Mouse (Mus musculus) midbrain, embryonic 11.5 days (tissue): ENCODE results near the gene Tdrkh. TPM values are rescaled to one million over a fixed set of nuclear protein-coding genes. Genes with fewer than 3 reads are reported as not detected.

Experiments
- ATAC-seq: fragments of 200-750 bp; cut with Nextera tagmentation; 2 replicates; pipeline ENCODE4 v1.8.0; 2017; ENCODE audit warnings: moderate TSS enrichment, moderate library complexity; ENCODE audit not compliant: low FRiP score
- DNase-seq: peaks from one replicate; pipeline ENCODE4 v3.0.0; 2015; ENCODE audit warnings: low spot score; ENCODE audit errors: missing footprints
- H3K27ac ChIP-seq: fragments of 300-500 bp; sonication (generic); 2 replicates; pipeline ENCODE4 v1.5.1; 2014; ENCODE audit warnings: low read depth, low read length
- H3K27me3 ChIP-seq: fragments of 300-500 bp; sonication (generic); 2 replicates; pipeline ENCODE4 v1.6.1; 2014; ENCODE audit warnings: mild to moderate bottlenecking, low read length, moderate library complexity, mixed read lengths; ENCODE audit not compliant: control insufficient read depth, insufficient read depth
- H3K36me3 ChIP-seq: fragments of 300-500 bp; sonication (generic); 2 replicates; pipeline ENCODE4 v1.6.1; 2014; ENCODE audit warnings: mild to moderate bottlenecking, low read length, moderate library complexity, mixed read lengths; ENCODE audit not compliant: control insufficient read depth, insufficient read depth
- H3K4me1 ChIP-seq: fragments of 300-500 bp; sonication (generic); 2 replicates; pipeline ENCODE4 v1.6.1; 2014; ENCODE audit warnings: low read length; ENCODE audit not compliant: control insufficient read depth, insufficient read depth
- H3K4me2 ChIP-seq: fragments of 300-500 bp; sonication (generic); 2 replicates; pipeline ENCODE4 v1.6.1; 2014; ENCODE audit warnings: mild to moderate bottlenecking, moderate library complexity
- H3K4me3 ChIP-seq: fragments of 300-500 bp; sonication (generic); 2 replicates; pipeline ENCODE4 v1.5.1; 2014; ENCODE audit warnings: low read depth, low read length
- H3K9ac ChIP-seq: fragments of 300-500 bp; sonication (generic); 2 replicates; pipeline ENCODE4 v1.6.1; 2014; ENCODE audit warnings: low read length
- H3K9me3 ChIP-seq: fragments of 300-500 bp; sonication (generic); 2 replicates; pipeline ENCODE4 v1.6.1; 2016; ENCODE audit warnings: low read length; ENCODE audit not compliant: control insufficient read depth
- WGBS: fragments of 180-500 bp; shearing (Covaris S2); extraction: QIAGEN DNeasy Blood & Tissue Kit; methylation state at CpG from one replicate; pipeline ENCODE4 v1.1.7; 2014; 5-methylcytosine and 5-hydroxymethylcytosine counted together
- polyA plus RNA-seq: library from polyadenylated mRNA; unstranded; fragments of >200 nt; fragmentation: Nextera tagmentation; extraction: Ambion mirVana; gene quantifications from 2 replicates; pipeline ENCODE4 v1.2.1, GENCODE M21; 2014

Tdrkh gene
- polyA plus RNA-seq, 1 experiment from 2014 or later, result 55.3 TPM

DNA sequence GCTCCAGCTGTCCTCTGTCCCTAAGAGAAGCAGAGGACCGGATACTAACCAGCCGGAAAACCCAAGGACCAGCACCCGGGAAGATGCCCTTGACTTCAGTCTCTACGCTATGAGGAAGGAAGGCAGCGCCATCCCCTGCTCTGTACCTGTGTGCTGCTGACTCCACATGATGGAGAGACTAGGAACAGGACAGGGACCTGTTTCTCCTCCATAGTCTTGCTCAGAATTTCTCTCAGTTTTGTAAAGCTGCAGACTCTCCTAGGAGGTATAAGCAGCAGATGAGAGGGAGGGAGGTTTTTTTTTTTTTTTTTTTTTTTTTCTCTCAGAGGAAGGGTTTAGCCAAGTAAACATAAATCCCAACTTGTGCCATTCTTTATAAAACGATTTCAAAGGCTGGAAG lies 14.9 kb upstream of the Tdrkh start, which contains the start of gene Lingo4:
Lingo4 (plus strand) TSS at position 301 of the 400 bp plus-strand sequence.
- ATAC-seq (no peak), DNase-seq (no peak)
- H3K9me3 ChIP-seq, result no peaks in the 10 kb centered on the region
- H3K36me3 ChIP-seq, result no peaks in the 10 kb centered on the region
- no peaks in the 10 kb centered on the region; the same call in 1 of the 2 replicates for H3K27me3 ChIP-seq
- H3K4me1 ChIP-seq, result peaks cover 8% of the 10 kb centered on the region
- no peak within 1 kb of the TSS for H3K27ac ChIP-seq
- WGBS, result 70% methylated on average over 6 of the region's 6 CpGs
- peak within 1 kb of the TSS; percentile 55 for H3K9ac ChIP-seq
- H3K4me3 ChIP-seq, result peak within 1 kb of the TSS; percentile 31
- peak within 1 kb of the TSS; percentile 56 for H3K4me2 ChIP-seq

DNA sequence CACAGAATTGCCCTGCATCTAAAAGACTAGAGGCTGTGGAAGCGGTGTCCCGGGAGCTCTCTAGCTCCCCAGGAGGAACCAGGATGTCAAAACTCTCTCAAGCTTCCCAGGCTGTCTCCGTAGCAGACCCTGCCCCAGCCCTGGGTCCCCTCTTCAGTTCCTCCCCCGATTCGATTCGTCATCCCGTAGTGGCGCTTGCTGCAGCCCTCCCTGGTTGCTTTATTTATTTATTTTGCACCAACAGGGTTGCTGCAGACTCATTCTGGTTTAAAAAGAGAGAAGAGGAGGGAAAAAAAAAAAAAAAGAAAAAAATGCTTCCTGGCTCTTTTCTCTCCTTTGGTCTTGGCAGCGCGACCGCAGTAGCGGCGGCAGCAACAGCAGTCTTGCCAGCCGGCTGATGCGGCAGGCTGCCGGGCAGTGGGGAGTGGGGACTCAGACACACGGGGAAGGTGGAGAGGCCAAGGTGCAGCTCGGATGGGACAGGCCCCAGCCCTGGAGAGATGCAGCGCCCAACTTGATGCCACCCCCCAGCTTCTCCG lies 14.1 kb upstream of the Tdrkh start:
- peak overlapping the region; percentile 55 for H3K9ac ChIP-seq
- ATAC-seq (peak; percentile 65), DNase-seq (peak; percentile 95)
- H3K4me2 ChIP-seq, result peak overlapping the region; percentile 56
- H3K36me3 ChIP-seq, result no peaks in the 10 kb centered on the region
- peaks cover 8% of the 10 kb centered on the region for H3K4me1 ChIP-seq
- H3K27me3 ChIP-seq, result no peaks in the 10 kb centered on the region; the same call in 1 of the 2 replicates
- H3K27ac ChIP-seq, result no peak overlapping the region
- 2% methylated on average over 19 of the region's 20 CpGs for WGBS
- H3K4me3 ChIP-seq, result peak overlapping the region; percentile 31
- no peaks in the 10 kb centered on the region for H3K9me3 ChIP-seq

DNA sequence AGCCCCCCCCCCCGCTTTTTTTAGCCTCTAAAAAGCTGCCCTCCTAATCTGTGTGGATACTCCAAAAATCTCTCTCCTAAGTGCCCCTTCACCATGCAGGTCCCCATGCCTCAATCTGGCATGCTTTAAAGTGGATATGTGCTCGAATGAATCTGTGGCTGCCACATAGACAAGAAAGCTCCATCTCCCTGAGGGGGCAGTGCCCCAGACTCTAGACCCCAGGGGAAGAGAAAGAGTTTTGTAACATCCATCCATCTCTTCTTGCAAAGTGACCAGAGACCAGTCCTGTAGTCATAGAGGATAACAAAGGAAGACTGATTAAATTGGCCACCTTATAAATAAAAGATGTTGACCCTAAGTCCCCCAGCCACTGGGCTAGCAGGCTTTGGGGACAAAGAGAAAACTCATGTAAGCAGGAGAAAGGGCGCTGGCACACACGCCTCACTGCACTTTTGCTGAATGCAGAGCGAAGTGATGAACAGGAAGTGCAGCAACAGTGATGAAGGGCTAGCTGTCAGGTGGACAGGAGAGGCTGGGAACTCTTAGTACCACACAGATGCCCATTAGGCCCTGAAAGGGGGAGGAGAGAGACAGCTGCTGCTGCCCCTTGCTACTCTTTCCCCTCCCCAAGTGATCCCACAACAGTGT lies 13.3 kb upstream of the Tdrkh start:
- WGBS, result 22% methylated on average over 5 of the region's 5 CpGs
- peaks cover 12% of the 10 kb centered on the region for H3K4me1 ChIP-seq
- H3K9ac ChIP-seq, result peak overlapping the region; percentile 55
- H3K4me2 ChIP-seq, result peak overlapping the region; percentile 56
- H3K9me3 ChIP-seq, result no peaks in the 10 kb centered on the region
- H3K4me3 ChIP-seq, result peak overlapping the region; percentile 31
- DNase-seq (peak; percentile 90), ATAC-seq (peak; percentile 49)
- no peaks in the 10 kb centered on the region; the same call in 1 of the 2 replicates for H3K27me3 ChIP-seq
- H3K27ac ChIP-seq, result no peak overlapping the region
- no peaks in the 10 kb centered on the region for H3K36me3 ChIP-seq

GRCm38 (mm10) chr3:94402451-94402850 lies 10.6 kb upstream of the Tdrkh start:
- DNase-seq (no peak), ATAC-seq (no peak)
- H3K9me3 ChIP-seq, result no peaks in the 10 kb centered on the region
- no peaks in the 10 kb centered on the region for H3K36me3 ChIP-seq
- peaks cover 12% of the 10 kb centered on the region for H3K4me1 ChIP-seq
- H3K4me2 ChIP-seq, result no peak overlapping the region
- WGBS, result 73% methylated on average over 8 of the region's 8 CpGs
- H3K9ac ChIP-seq, result no peak overlapping the region
- H3K4me3 ChIP-seq, result no peak overlapping the region
- H3K27me3 ChIP-seq, result no peaks in the 10 kb centered on the region; the same call in 1 of the 2 replicates
- no peak overlapping the region for H3K27ac ChIP-seq

DNA sequence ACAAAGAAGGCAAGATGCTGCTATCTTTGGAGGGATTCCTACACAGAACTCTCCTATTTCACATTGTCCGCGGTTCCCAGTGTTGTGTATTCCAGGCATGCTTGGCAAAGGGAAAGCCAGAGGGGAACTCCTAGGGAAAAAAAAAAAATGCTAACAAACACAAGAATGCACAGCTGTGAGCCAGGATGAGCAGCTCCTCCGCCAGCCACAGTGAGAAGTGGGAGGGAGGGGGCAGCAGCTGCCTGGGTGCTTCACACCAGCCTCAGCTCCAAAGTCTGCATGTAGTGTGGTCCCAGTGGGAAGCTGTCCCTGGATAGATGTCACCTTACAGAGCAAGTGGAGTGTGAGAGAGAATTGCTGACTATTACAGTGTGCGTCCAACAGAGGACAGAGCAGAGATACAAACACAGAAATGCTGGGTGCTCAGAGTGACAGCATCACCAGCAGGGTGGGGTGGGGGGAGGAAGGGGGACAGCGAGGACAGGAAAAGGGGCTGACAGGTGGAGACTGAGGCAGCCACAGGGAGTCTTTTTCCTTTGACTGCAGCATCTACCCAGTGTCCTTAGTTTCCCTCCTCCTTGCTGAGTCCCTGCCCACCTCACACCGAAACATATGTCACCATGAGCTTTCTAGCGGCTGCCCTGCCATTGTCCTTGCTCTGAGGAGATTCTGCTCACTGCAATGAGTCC lies 8.6 kb upstream of the Tdrkh start:
- Histone ChIP-seq H3K9me3 (no peaks in the 10 kb centered on the region), H3K36me3 (no peaks in the 10 kb centered on the region), H3K4me3 (no peak overlapping the region), H3K9ac (0 out of 2 replicates have a peak overlapping the region, but pooled peaks have one; percentile 20), H3K27me3 (no peaks in the 10 kb centered on the region; the same call in 1 of the 2 replicates), H3K4me2 (no peak overlapping the region), H3K4me1 (peaks cover 6% of the 10 kb centered on the region; the same call in 1 of the 2 replicates), H3K27ac (no peak overlapping the region)
- ATAC-seq, result no peak
- WGBS, result 29% methylated on average over 7 of the region's 7 CpGs
- DNase-seq, result no peak

GRCm38 (mm10) chr3:94405561-94405960 lies 7.5 kb upstream of the Tdrkh start:
- ATAC-seq, result no peak

GRCm38 (mm10) chr3:94412530-94412929 lies 543 bp upstream of the Tdrkh start:
- Histone ChIP-seq H3K4me2 (peak overlapping the region; percentile 91), H3K27ac (no peak overlapping the region; the same call in 1 of the 2 replicates), H3K9ac (peak overlapping the region; percentile 77), H3K4me3 (peak overlapping the region; percentile 54), H3K9me3 (no peaks in the 10 kb centered on the region), H3K4me1 (peaks cover 10% of the 10 kb centered on the region), H3K36me3 (no peaks in the 10 kb centered on the region), H3K27me3 (no peaks in the 10 kb centered on the region)
- ATAC-seq (peak; percentile 66), DNase-seq (no peak)
- WGBS, result 11% methylated on average over 25 of the region's 25 CpGs

More at GRCm38 (mm10) chr3:94405561-94405960, 7.5 kb upstream of the Tdrkh start:
- no peak overlapping the region for H3K4me2 ChIP-seq
- 78% methylated on average over 4 of the region's 4 CpGs for WGBS
- no peak overlapping the region for H3K4me3 ChIP-seq
- no peaks in the 10 kb centered on the region for H3K36me3 ChIP-seq
- no peak overlapping the region for H3K27ac ChIP-seq
- H3K27me3 ChIP-seq, result no peaks in the 10 kb centered on the region; the same call in 1 of the 2 replicates
- no peak overlapping the region for H3K9ac ChIP-seq
- no peaks in the 10 kb centered on the region for H3K9me3 ChIP-seq
- no peak for DNase-seq
- H3K4me1 ChIP-seq, result peaks cover 4% of the 10 kb centered on the region; the same call in 1 of the 2 replicates

DNA sequence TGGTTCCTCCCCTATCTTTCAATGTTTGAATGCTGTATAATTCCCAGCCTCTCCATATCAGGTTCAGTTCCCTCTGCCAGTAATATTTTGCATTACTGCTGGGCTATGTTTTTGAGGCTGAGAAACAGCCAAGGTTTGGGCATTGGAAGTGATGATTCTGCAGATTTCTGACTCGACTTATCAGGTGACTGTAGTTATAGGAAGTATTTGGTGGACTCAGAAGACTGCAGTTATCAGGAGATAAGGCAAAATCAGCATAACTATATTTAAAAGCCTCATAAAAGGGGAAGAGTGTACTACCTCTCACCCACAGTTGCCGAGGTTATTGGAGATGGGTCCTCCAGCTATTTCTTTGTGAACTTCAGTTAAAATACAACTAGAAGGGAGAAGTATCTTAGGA lies 17.9 kb downstream of the Tdrkh start:
- ATAC-seq (no peak), DNase-seq (no peak)
- H3K27me3 ChIP-seq, result no peaks in the 10 kb centered on the region
- 79% methylated on average over 2 of the region's 2 CpGs for WGBS
- no peak overlapping the region for H3K9ac ChIP-seq
- no peaks in the 10 kb centered on the region for H3K9me3 ChIP-seq
- no peak overlapping the region for H3K27ac ChIP-seq
- no peaks in the 10 kb centered on the region for H3K36me3 ChIP-seq
- no peaks in the 10 kb centered on the region for H3K4me1 ChIP-seq
- no peak overlapping the region for H3K4me2 ChIP-seq
- no peak overlapping the region for H3K4me3 ChIP-seq

DNA sequence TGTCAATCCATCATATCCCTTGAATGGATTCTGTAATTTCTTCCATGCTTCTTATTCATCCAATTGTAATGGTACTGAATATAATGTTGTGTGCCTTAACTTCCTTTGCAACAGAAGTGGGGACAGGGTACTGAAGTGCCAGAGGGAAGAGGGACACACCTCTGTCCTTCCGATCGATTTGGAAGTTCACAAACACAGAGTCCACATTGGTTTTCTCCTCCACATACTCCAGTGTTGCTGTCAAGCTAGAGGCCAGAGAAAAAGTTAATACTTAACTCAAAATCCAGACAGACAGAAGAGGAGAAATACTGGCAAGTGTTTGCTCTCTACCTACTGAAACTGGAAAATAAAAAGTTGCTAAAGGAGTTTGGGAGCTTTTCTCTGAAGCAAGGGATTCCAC lies 21.2 kb downstream of the Tdrkh start:
- Histone ChIP-seq H3K27ac (no peak overlapping the region), H3K9ac (no peak overlapping the region), H3K27me3 (no peaks in the 10 kb centered on the region), H3K4me2 (no peak overlapping the region), H3K4me3 (no peak overlapping the region), H3K9me3 (no peaks in the 10 kb centered on the region), H3K4me1 (no peaks in the 10 kb centered on the region), H3K36me3 (no peaks in the 10 kb centered on the region)
- ATAC-seq (no peak), DNase-seq (no peak)
- 98% methylated on average over 2 of the region's 2 CpGs for WGBS
